Mouse (Mus musculus) myocyte (in vitro differentiated cells): ENCODE measurements around the gene Apela.

Experiments
- CEBPB ChIP-seq: IDR thresholded peaks from 2 replicates; pipeline ENCODE4 v1.6.1; 2011; ENCODE audit warnings: mild to moderate bottlenecking, moderate library complexity; ENCODE audit not compliant: poor library complexity, insufficient read depth, severe bottlenecking
- E2F4 ChIP-seq: IDR thresholded peaks from one replicate; pipeline ENCODE4 v1.6.1; 2011; ENCODE audit warnings: mild to moderate bottlenecking, control low read depth, moderate library complexity; ENCODE audit not compliant: insufficient read depth
- MAX ChIP-seq: IDR thresholded peaks from one replicate; pipeline ENCODE4 v1.6.1; 2011; ENCODE audit warnings: low read depth, mild to moderate bottlenecking, control low read depth
- MYOD1 ChIP-seq, 3 experiments: IDR thresholded peaks; one replicate each; pipeline ENCODE4 v1.6.1; 2011; ENCODE audit warnings: control low read depth in 2 of 3, low read depth in 2 of 3, mild to moderate bottlenecking in 2 of 3, moderate library complexity in 1 of 3; ENCODE audit not compliant: insufficient read length in 2 of 3, control insufficient read depth in 1 of 3
- POLR2A ChIP-seq: IDR thresholded peaks from one replicate; pipeline ENCODE4 v1.6.1; 2011; ENCODE audit warnings: low read depth, mild to moderate bottlenecking, control low read depth, moderate library complexity; ENCODE audit not compliant: insufficient read length
- POLR2AphosphoS2 ChIP-seq: IDR thresholded peaks from one replicate; pipeline ENCODE4 v1.6.1; 2011; ENCODE audit warnings: low read depth, control low read depth; ENCODE audit not compliant: insufficient read length
- SRF ChIP-seq: IDR thresholded peaks from one replicate; pipeline ENCODE4 v1.6.1; 2011; ENCODE audit warnings: low read depth; ENCODE audit not compliant: control insufficient read depth, insufficient read length
- TCF12 ChIP-seq: IDR thresholded peaks from one replicate; pipeline ENCODE4 v1.6.1; 2011; ENCODE audit warnings: mild to moderate bottlenecking, control low read depth; ENCODE audit not compliant: poor library complexity, insufficient read depth, severe bottlenecking

DNA sequence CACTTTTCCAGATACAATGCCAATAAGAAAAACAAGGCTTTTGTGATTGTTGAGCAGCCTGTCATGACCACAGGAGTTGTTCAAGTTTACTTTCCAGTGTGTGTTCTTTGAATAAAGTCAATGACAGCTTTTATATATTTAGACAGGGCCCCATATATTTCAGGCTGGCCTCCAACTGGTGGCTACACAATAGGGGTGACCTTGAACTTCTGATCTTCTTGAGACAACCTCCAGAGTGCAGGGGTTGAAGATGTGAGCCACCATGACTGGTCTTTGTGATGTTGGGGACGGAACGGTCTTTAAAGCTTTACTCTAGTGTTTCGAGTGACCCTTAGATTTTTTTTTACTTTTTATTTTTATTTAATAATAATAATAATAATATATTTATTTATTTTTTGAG is 28.5 kb upstream of the Apela start:
- TF ChIP-seq POLR2A: no peak
- no peak for TF ChIP-seq POLR2AphosphoS2
- no peak for TF ChIP-seq MYOD1 (IDR thresholded peaks at IDR 0.05; ENCODE audit: control insufficient read depth in 1 of 3, insufficient read length in 2 of 3, low read depth in 2 of 3)
- TF ChIP-seq TCF12: no peak
- no peak for TF ChIP-seq MAX
- no peak for TF ChIP-seq CEBPB
- TF ChIP-seq E2F4: no peak
- TF ChIP-seq SRF: no peak
